Mouse (Mus musculus) embryonic fibroblast, embryonic 13.5 days (primary cell): ENCODE measurements around the gene Slc38a2.

Source experiments
- CTCF ChIP-seq: IDR thresholded peaks from 2 replicates; pipeline ENCODE4 v1.5.1; 2011; ENCODE audit warnings: mild to moderate bottlenecking, control low read depth, low read length, moderate library complexity, borderline replicate concordance; ENCODE audit not compliant: insufficient read depth
- POLR2A ChIP-seq: IDR thresholded peaks from 2 replicates; pipeline ENCODE4 v1.6.1; 2011; ENCODE audit warnings: low read depth, mild to moderate bottlenecking, control low read depth, low read length, moderate library complexity

- no peak for TF ChIP-seq CTCF
- TF ChIP-seq POLR2A: no peak
These were observed 1.2 kb upstream of the Slc38a2 start for GRCm38 (mm10) chr15:96700766-96701165.
